Mouse (Mus musculus) heart, adult 18-20 months (tissue): Measurements from ENCODE around the gene Ktn1. TPM values are rescaled to one million over a fixed set of nuclear protein-coding genes. Genes with fewer than 3 reads are reported as not detected.
A peak's percentile ranks its signal among the peaks of the same experiment; 100 is the strongest.

Experiments
- DNase-seq, 2 experiments: peaks; one replicate each; pipeline ENCODE4 v3.0.0; 2021 to 2022; ENCODE audit warnings: mixed read lengths in 1 of 2
- long read RNA-seq, 2 experiments: library from polyadenylated mRNA; stranded (forward); transcript quantifications; one replicate each; pipeline ENCODE4 v2.0.0; 2021
- total RNA-seq, 2 experiments: library from RNA; stranded (reverse); gene quantifications; 2 replicates each; pipeline ENCODE4 v1.2.3; 2021

Gene Ktn1
- total RNA-seq, result 100 to 1,000 TPM; 188 to 203 TPM
- long read RNA-seq, experiment 1, full-length matches to known transcripts, result 7 of 163 reads
- long read RNA-seq, experiment 1, partial matches to known transcripts, result 10 of 163 reads
- long read RNA-seq, experiment 1, other reads (novel, unspliced or antisense), result 146 of 163 reads
- long read RNA-seq, experiment 2, full-length matches to known transcripts, result 1 of 77 reads
- long read RNA-seq, experiment 2, partial matches to known transcripts, result 3 of 77 reads
- long read RNA-seq, experiment 2, other reads (novel, unspliced or antisense), result 73 of 77 reads

- no peak for DNase-seq
These were observed at the start of gene Ktn1 for GRCm38 (mm10) chr14:47648218-47648617. Gene Ktn1, plus strand, starts transcription at chr14:47648448.

- peak; percentile 29 to 30 for DNase-seq
These were observed 35.0 kb upstream of the Ktn1 start for GRCm38 (mm10) chr14:47613254-47613653.

- DNase-seq, result no peak
These were observed 29.4 kb upstream of the Ktn1 start for GRCm38 (mm10) chr14:47618891-47619290.

- DNase-seq, result no peak
These were observed 26.3 kb upstream of the Ktn1 start for GRCm38 (mm10) chr14:47621901-47622300.

- DNase-seq, result no peak
These were observed 23.4 kb upstream of the Ktn1 start for GRCm38 (mm10) chr14:47624837-47625236.

- no peak for DNase-seq
These were observed 22.1 kb upstream of the Ktn1 start for GRCm38 (mm10) chr14:47626143-47626542.

- no peak for DNase-seq
These were observed 21.4 kb upstream of the Ktn1 start for GRCm38 (mm10) chr14:47626812-47627211.

- no peak for DNase-seq
These were observed 20.9 kb upstream of the Ktn1 start for GRCm38 (mm10) chr14:47627360-47627759.

GRCm38 (mm10) chr14:47632419-47632818 lies 15.8 kb upstream of the Ktn1 start:
- DNase-seq, result peak; percentile 50 to 75

GRCm38 (mm10) chr14:47634410-47634809 lies 13.8 kb upstream of the Ktn1 start:
- DNase-seq, result peak; percentile 58 to 78

- DNase-seq, result no peak
These were observed 13.4 kb upstream of the Ktn1 start for GRCm38 (mm10) chr14:47634846-47635245.

- no peak for DNase-seq
These were observed 9.8 kb upstream of the Ktn1 start for GRCm38 (mm10) chr14:47638316-47638895.

- no peak for DNase-seq
These were observed 2.6 kb upstream of the Ktn1 start for GRCm38 (mm10) chr14:47645620-47646019.

GRCm38 (mm10) chr14:47646246-47646645 lies 2.0 kb upstream of the Ktn1 start:
- DNase-seq, result peak in 1 of 2 experiments; percentile 15

GRCm38 (mm10) chr14:47646696-47647516 lies 1.3 kb upstream of the Ktn1 start:
- no peak for DNase-seq

GRCm38 (mm10) chr14:47648706-47649630 lies 720 bp downstream of the Ktn1 start:
- DNase-seq, result peak; percentile 84 to 89

GRCm38 (mm10) chr14:47649631-47650337 lies 1.5 kb downstream of the Ktn1 start:
- peak; percentile 73 to 75 for DNase-seq

- DNase-seq, result no peak
These were observed 2.1 kb downstream of the Ktn1 start for GRCm38 (mm10) chr14:47650338-47650720.

- DNase-seq, result no peak
These were observed 3.0 kb downstream of the Ktn1 start for GRCm38 (mm10) chr14:47651272-47651671.

- no peak for DNase-seq
These were observed 7.2 kb downstream of the Ktn1 start for GRCm38 (mm10) chr14:47655444-47655843.

- no peak for DNase-seq
These were observed 15.7 kb downstream of the Ktn1 start for GRCm38 (mm10) chr14:47663844-47664469.
